Mouse (Mus musculus): ENCODE measurements around the gene Rad51d. TPM values are rescaled to one million over a fixed set of nuclear protein-coding genes. Genes with fewer than 3 reads are reported as not detected.

The Rad51d gene
- total and polyA plus RNA-seq, 3 experiments, result 15.0 to 35.5 (median 33.3) TPM

DNA sequence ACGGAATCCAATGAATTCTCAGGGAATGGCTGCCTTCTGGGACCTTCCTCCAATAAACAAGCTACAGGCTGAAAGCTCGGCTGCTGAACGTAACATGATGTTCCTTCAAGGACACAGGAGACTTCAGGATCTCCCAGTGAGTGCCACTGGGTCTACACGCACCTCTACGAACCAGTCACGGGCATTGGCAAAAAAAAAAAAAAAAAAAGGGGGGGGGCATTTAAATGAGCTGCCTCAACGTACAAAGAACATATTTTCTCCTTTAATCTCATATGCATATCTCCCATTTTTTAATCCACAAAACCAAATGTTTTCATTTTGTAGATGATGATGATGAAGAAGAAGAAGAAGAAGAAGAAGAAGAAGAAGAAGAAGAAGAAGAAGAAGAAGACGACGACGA, 24.5 kb downstream of the Rad51d start:
- Histone ChIP-seq H3K27me3 (replicated peaks) (no peaks in the 10 kb centered on the region), H3K36me3 (replicated peaks in 1 of 2; ENCODE audit: control insufficient read depth in 1 of 2, insufficient read depth in 1 of 2, low read length in 1 of 2) (peaks cover 0 to 2% of the 10 kb centered on the region in 2 experiments), H3K4me2 (ENCODE audit: insufficient read depth, low read depth, poor library complexity, severe bottlenecking) (peak overlapping the region; percentile 97), H3K27ac (ENCODE audit: insufficient read depth, low read depth) (no peak overlapping the region), H3K4me3 (replicated peaks in 1 of 3; ENCODE audit: low read depth in 2 of 3, low read length in 2 of 3, poor library complexity in 1 of 3) (peak overlapping the region in 2 of 3 experiments; percentile 14 to 51), H3K9ac (ENCODE audit: insufficient read depth, low read depth) (peak overlapping the region; percentile 74), H3K79me2 (replicated peaks; ENCODE audit: control insufficient read depth, extremely low read depth, insufficient read depth, poor library complexity, severe bottlenecking) (peaks cover 30% of the 10 kb centered on the region), H3K9me3 (replicated peaks; ENCODE audit: low read length) (peaks cover 12% of the 10 kb centered on the region), H3K4me1 (ENCODE audit: control insufficient read depth in 1 of 2, insufficient read depth in 2 of 2) (peaks cover 2 to 10% of the 10 kb centered on the region in 2 experiments; a peak in 1 of 4 replicates)
- dilution Hi-C loops (cut with MboI; ENCODE audit: extremely low pct_ligation_motif_present, extremely low pct_unique_long_range_greater_than_20kb, low sequenced_read_pairs), result no loop called here
- DNase-seq (ENCODE audit: extremely low read depth), result no peak
- in situ Hi-C loops (cut with MboI; ENCODE audit: low pct_ligation_motif_present, low pct_unique_long_range_greater_than_20kb, low sequenced_read_pairs), result no loop called here
- 0 out of 2 replicates have a peak, but pooled peaks have one; percentile 47 for TF ChIP-seq SIN3A (IDR thresholded peaks at IDR 0.05; ENCODE audit: low read length)
- no peak for TF ChIP-seq E2F4 (IDR thresholded peaks at IDR 0.05; ENCODE audit: insufficient replicate concordance, low read depth, low read length)
- peak; percentile 69; the same call in 1 of the 2 replicates for TF ChIP-seq MAZ (IDR thresholded peaks at IDR 0.05; ENCODE audit: low read depth, low read length)
- peak; percentile 69 for TF ChIP-seq BHLHE40 (IDR thresholded peaks at IDR 0.05; ENCODE audit: low read depth, low read length)
- peak; percentile 93 for TF ChIP-seq ZNF384 (IDR thresholded peaks at IDR 0.05; ENCODE audit: low read depth, low read length)
- 0 out of 2 replicates have a peak, but pooled peaks have one; percentile 7 for TF ChIP-seq CHD1 (IDR thresholded peaks at IDR 0.05; ENCODE audit: low read depth, low read length)

DNA sequence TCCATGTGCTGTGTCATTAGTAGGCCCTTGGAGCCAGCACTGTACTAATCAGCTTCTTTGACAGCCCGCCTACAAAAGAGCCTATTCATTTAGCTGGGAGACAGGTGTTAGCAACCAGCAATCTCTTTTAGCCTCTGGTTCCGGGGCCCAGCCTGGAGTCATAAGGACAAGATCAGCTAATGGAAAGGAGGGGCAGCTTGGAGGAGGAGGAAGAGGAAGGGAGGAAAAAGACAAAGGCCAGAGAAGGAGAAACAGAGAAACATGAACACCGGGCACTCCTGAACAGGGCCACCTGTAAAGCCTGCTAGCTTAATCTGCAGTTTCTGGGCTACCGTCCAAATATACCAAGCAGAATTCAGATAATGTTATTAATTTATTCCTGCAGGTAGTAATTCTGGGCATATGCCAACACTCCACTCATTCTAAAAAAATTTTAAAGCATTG, 26.9 kb downstream of the Rad51d start:
- Histone ChIP-seq H3K9ac (ENCODE audit: insufficient read depth, low read depth) (no peak overlapping the region), H3K4me1 (ENCODE audit: control insufficient read depth in 1 of 2, insufficient read depth in 2 of 2) (peaks cover 2 to 10% of the 10 kb centered on the region in 2 experiments; a peak in 1 of 4 replicates), H3K79me2 (replicated peaks; ENCODE audit: control insufficient read depth, extremely low read depth, insufficient read depth, poor library complexity, severe bottlenecking) (peaks cover 24% of the 10 kb centered on the region), H3K27me3 (replicated peaks) (no peaks in the 10 kb centered on the region), H3K27ac (ENCODE audit: insufficient read depth, low read depth) (no peak overlapping the region), H3K36me3 (replicated peaks in 1 of 2; ENCODE audit: control insufficient read depth in 1 of 2, insufficient read depth in 1 of 2, low read length in 1 of 2) (no peaks in the 10 kb centered on the region), H3K4me3 (replicated peaks in 1 of 3; ENCODE audit: low read depth in 2 of 3, low read length in 2 of 3, poor library complexity in 1 of 3) (no peak overlapping the region), H3K4me2 (ENCODE audit: insufficient read depth, low read depth, poor library complexity, severe bottlenecking) (no peak overlapping the region), H3K9me3 (replicated peaks; ENCODE audit: low read length) (no peaks in the 10 kb centered on the region)
- in situ Hi-C loops (cut with MboI; ENCODE audit: low pct_ligation_motif_present, low pct_unique_long_range_greater_than_20kb, low sequenced_read_pairs) (no loop called here), dilution Hi-C loops (cut with MboI; ENCODE audit: extremely low pct_ligation_motif_present, extremely low pct_unique_long_range_greater_than_20kb, low sequenced_read_pairs) (no loop called here)
- DNase-seq (ENCODE audit: extremely low read depth), result no peak
- no peak for TF ChIP-seq PAX5 (IDR thresholded peaks at IDR 0.05; ENCODE audit: low read length)
- no peak for TF ChIP-seq KAT2A (IDR thresholded peaks at IDR 0.05; ENCODE audit: insufficient replicate concordance, low read length)
- TF ChIP-seq CHD2 (IDR thresholded peaks at IDR 0.05; ENCODE audit: low read length), result no peak
- TF ChIP-seq BHLHE40 (IDR thresholded peaks at IDR 0.05; ENCODE audit: low read depth, low read length), result no peak
- no peak for TF ChIP-seq MAX (IDR thresholded peaks at IDR 0.05; ENCODE audit: low read length)

DNA sequence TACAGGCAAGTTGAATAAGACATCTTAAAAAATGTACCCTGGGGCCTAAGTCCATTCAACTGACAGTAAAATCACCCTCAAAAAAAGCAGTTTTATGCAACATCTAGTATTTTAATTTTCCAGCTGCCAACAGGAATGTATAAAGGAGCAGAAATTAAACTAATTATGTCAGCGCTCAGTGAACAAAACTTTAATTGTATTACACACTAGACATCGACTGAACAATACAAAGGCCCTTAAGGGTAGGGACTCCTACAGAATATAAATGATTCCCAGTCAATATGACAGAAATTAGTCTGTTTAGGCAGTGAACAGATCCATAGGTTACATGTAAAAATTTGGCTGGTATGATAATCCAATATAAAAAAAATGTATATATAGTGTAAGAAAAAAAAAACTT, 27.4 kb downstream of the Rad51d start:
- Histone ChIP-seq H3K36me3 (replicated peaks in 1 of 2; ENCODE audit: control insufficient read depth in 1 of 2, insufficient read depth in 1 of 2, low read length in 1 of 2) (no peaks in the 10 kb centered on the region), H3K79me2 (replicated peaks; ENCODE audit: control insufficient read depth, extremely low read depth, insufficient read depth, poor library complexity, severe bottlenecking) (peaks cover 22% of the 10 kb centered on the region), H3K4me2 (ENCODE audit: insufficient read depth, low read depth, poor library complexity, severe bottlenecking) (no peak overlapping the region), H3K27ac (ENCODE audit: insufficient read depth, low read depth) (no peak overlapping the region), H3K4me1 (ENCODE audit: control insufficient read depth in 1 of 2, insufficient read depth in 2 of 2) (peaks cover 2 to 10% of the 10 kb centered on the region in 2 experiments; a peak in 1 of 4 replicates), H3K9me3 (replicated peaks; ENCODE audit: low read length) (no peaks in the 10 kb centered on the region), H3K27me3 (replicated peaks) (no peaks in the 10 kb centered on the region), H3K9ac (ENCODE audit: insufficient read depth, low read depth) (no peak overlapping the region), H3K4me3 (replicated peaks in 1 of 3; ENCODE audit: low read depth in 2 of 3, low read length in 2 of 3, poor library complexity in 1 of 3) (no peak overlapping the region)
- no peak for TF ChIP-seq BHLHE40 (IDR thresholded peaks at IDR 0.05; ENCODE audit: low read depth, low read length)
- TF ChIP-seq MEF2A (IDR thresholded peaks at IDR 0.05; ENCODE audit: borderline replicate concordance, low read depth, low read length), result no peak
- no peak for TF ChIP-seq HCFC1 (IDR thresholded peaks at IDR 0.05; ENCODE audit: low read depth, low read length)
- no peak for TF ChIP-seq CTCF (conservative IDR thresholded peaks at IDR 0.05 in 1 of 2, IDR thresholded peaks at IDR 0.05 in 1 of 2; ENCODE audit: low read depth in 2 of 2, low read length in 2 of 2)
- TF ChIP-seq RCOR1 (conservative IDR thresholded peaks at IDR 0.05; ENCODE audit: low read depth, low read length), result no peak
- no peak for TF ChIP-seq ELF1 (IDR thresholded peaks at IDR 0.05; ENCODE audit: low read depth, low read length)
- no peak for TF ChIP-seq E2F4 (IDR thresholded peaks at IDR 0.05; ENCODE audit: insufficient replicate concordance, low read depth, low read length)
- no peak for TF ChIP-seq POLR2AphosphoS2 (IDR thresholded peaks at IDR 0.05; ENCODE audit: low read depth, low read length)
- in situ Hi-C loops (cut with MboI; ENCODE audit: low pct_ligation_motif_present, low pct_unique_long_range_greater_than_20kb, low sequenced_read_pairs) (no loop called here), dilution Hi-C loops (cut with MboI; ENCODE audit: extremely low pct_ligation_motif_present, extremely low pct_unique_long_range_greater_than_20kb, low sequenced_read_pairs) (no loop called here)
- DNase-seq (ENCODE audit: extremely low read depth), result no peak

All from CH12.LX (cell line).